Mouse (Mus musculus) stomach, embryonic 15.5 days (tissue): ENCODE results near the gene Plekha4. TPM values are rescaled to one million over a fixed set of nuclear protein-coding genes. Genes with fewer than 3 reads are reported as not detected.

Source experiments
- ATAC-seq: fragments of 200-750 bp; cut with Nextera tagmentation; 2 replicates; pipeline ENCODE4 v1.8.0; 2017; ENCODE audit warnings: low read depth, moderate number of reproducible peaks, moderate TSS enrichment; ENCODE audit not compliant: insufficient read depth, low FRiP score
- H3K27ac ChIP-seq: fragments of 300-500 bp; sonication (generic); 2 replicates; pipeline ENCODE4 v1.5.1; 2015; ENCODE audit warnings: mild to moderate bottlenecking, inconsistent platforms
- H3K27me3 ChIP-seq: fragments of 300-500 bp; sonication (generic); replicated peaks from 2 replicates; pipeline ENCODE4 v1.6.1; 2015; ENCODE audit warnings: inconsistent platforms
- H3K36me3 ChIP-seq: fragments of 300-500 bp; sonication (generic); 2 replicates; pipeline ENCODE4 v1.6.1; 2015; ENCODE audit warnings: inconsistent platforms
- H3K4me1 ChIP-seq: fragments of 300-500 bp; sonication (generic); 2 replicates; pipeline ENCODE4 v1.6.1; 2015; ENCODE audit warnings: inconsistent platforms
- H3K4me2 ChIP-seq: fragments of 300-500 bp; sonication (generic); 2 replicates; pipeline ENCODE4 v1.6.1; 2015; ENCODE audit warnings: mild to moderate bottlenecking, inconsistent platforms
- H3K4me3 ChIP-seq: fragments of 300-500 bp; sonication (generic); replicated peaks from 2 replicates; pipeline ENCODE4 v1.5.1; 2015; ENCODE audit warnings: inconsistent platforms
- H3K9ac ChIP-seq: fragments of 300-500 bp; sonication (generic); 2 replicates; pipeline ENCODE4 v1.6.1; 2015; ENCODE audit warnings: inconsistent platforms
- H3K9me3 ChIP-seq: fragments of 300-500 bp; sonication (generic); 2 replicates; pipeline ENCODE4 v1.6.1; 2016; ENCODE audit warnings: inconsistent platforms
- WGBS: fragments of 180-500 bp; shearing (Covaris S2); methylation state at CpG from one replicate; pipeline ENCODE4 v1.1.7; 2015; 5-methylcytosine and 5-hydroxymethylcytosine counted together
- polyA plus RNA-seq: library from polyadenylated mRNA; unstranded; fragments of >200 nt; fragmentation: Nextera tagmentation; extraction: Ambion mirVana; gene quantifications from 2 replicates; pipeline ENCODE4 v1.2.1, GENCODE M21; 2015

The Plekha4 gene
- polyA plus RNA-seq, 1 experiment from 2014 or later = 2.9 TPM

GRCm38 (mm10) chr7:45564811-45565210 lies 38.7 kb downstream of the Plekha4 start:
- no peak overlapping the region for H3K4me3 ChIP-seq
- no peak overlapping the region for H3K9ac ChIP-seq
- ATAC-seq = no peak
- peaks cover 23% of the 10 kb centered on the region for H3K4me1 ChIP-seq
- H3K27me3 ChIP-seq = no peaks in the 10 kb centered on the region
- 46% methylated on average over 2 of the region's 2 CpGs for WGBS
- no peaks in the 10 kb centered on the region for H3K9me3 ChIP-seq
- H3K27ac ChIP-seq = peak overlapping the region; percentile 44; the same call in 1 of the 2 replicates
- no peaks in the 10 kb centered on the region for H3K36me3 ChIP-seq
- no peak overlapping the region for H3K4me2 ChIP-seq

GRCm38 (mm10) chr7:45565446-45565845 lies 39.3 kb downstream of the Plekha4 start:
- no peaks in the 10 kb centered on the region for H3K36me3 ChIP-seq
- no peak overlapping the region for H3K4me2 ChIP-seq
- H3K9me3 ChIP-seq = no peaks in the 10 kb centered on the region
- H3K27ac ChIP-seq = no peak overlapping the region
- no peak overlapping the region for H3K4me3 ChIP-seq
- WGBS = 92% methylated on average over 9 of the region's 9 CpGs
- no peak for ATAC-seq
- H3K4me1 ChIP-seq = peaks cover 25% of the 10 kb centered on the region
- no peak overlapping the region for H3K9ac ChIP-seq
- no peaks in the 10 kb centered on the region for H3K27me3 ChIP-seq

- H3K4me1 ChIP-seq = peaks cover 25% of the 10 kb centered on the region; the same call in 1 of the 2 replicates
- no peaks in the 10 kb centered on the region for H3K36me3 ChIP-seq
- no peaks in the 10 kb centered on the region for H3K9me3 ChIP-seq
- 69% methylated on average over 8 of the region's 8 CpGs for WGBS
- no peak overlapping the region for H3K4me3 ChIP-seq
- ATAC-seq = no peak
- H3K27ac ChIP-seq = peak overlapping the region; percentile 91
- no peaks in the 10 kb centered on the region for H3K27me3 ChIP-seq
- H3K9ac ChIP-seq = no peak overlapping the region
- peak overlapping the region; percentile 78; the same call in 1 of the 2 replicates for H3K4me2 ChIP-seq
Measured at GRCm38 (mm10) chr7:45567112-45567779, 41.1 kb downstream of the Plekha4 start.

DNA sequence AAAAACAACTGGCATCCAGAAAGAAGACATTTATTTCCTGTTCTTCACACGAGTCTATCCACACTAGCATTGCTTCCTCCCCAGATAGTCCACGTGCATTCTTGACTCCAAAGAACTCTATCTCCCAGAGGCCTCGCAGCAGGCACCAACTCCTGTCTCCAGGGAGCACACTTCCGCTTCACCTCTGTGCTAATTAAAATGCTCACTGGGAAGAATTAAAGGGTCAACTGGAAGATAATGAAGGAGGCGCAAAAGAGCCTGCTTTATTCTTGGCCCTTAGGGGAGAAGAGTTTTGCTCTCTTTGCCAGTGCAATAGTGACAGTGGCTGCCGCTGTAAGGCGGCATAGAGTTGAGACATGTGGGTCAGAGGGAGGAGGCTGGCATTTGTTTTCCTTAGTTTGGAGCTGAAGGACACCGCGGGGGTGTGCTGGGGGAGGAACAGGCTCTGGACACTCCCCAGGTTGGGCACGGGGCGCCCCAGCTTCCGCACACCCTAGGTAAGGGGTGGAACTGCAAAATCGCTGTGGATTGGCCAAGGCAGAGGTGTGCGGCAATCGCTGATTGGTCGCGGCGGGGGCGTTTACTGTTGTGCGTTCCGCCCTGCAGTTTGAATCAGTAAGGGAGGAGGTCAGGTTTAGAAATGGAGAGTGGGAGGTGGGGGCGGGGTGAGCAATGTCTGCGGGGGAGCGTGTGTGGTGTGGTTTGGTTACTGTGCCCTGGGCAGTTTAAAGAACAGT lies 41.8 kb downstream of the Plekha4 start:
- H3K4me3 ChIP-seq = peak overlapping the region; percentile 47
- peak overlapping the region; percentile 91 for H3K27ac ChIP-seq
- H3K9me3 ChIP-seq = no peaks in the 10 kb centered on the region
- H3K4me2 ChIP-seq = peak overlapping the region; percentile 78
- H3K4me1 ChIP-seq = peaks cover 24% of the 10 kb centered on the region; the same call in 1 of the 2 replicates
- H3K9ac ChIP-seq = 0 out of 2 replicates have a peak overlapping the region, but pooled peaks have one; percentile 20
- H3K36me3 ChIP-seq = no peaks in the 10 kb centered on the region
- no peaks in the 10 kb centered on the region for H3K27me3 ChIP-seq
- WGBS = 2% methylated on average over 24 of the region's 24 CpGs
- ATAC-seq = peak; percentile 96

GRCm38 (mm10) chr7:45568601-45569473 lies 42.7 kb downstream of the Plekha4 start:
- 73% methylated on average over 10 of the region's 10 CpGs for whole genome bisulfite sequencing

GRCm38 (mm10) chr7:45570103-45570741 lies 44.1 kb downstream of the Plekha4 start, which contains the start of gene Bcat2:
TSS of gene Bcat2 (plus strand) at chr7:45570153.
- Histone ChIP-seq H3K36me3 (no peaks in the 10 kb centered on the region), H3K9ac (peak within 1 kb of the TSS; percentile 74), H3K9me3 (no peaks in the 10 kb centered on the region), H3K4me2 (peak within 1 kb of the TSS; percentile 76), H3K4me1 (peaks cover 24% of the 10 kb centered on the region; the same call in 1 of the 2 replicates), H3K4me3 (peak within 1 kb of the TSS; percentile 80), H3K27me3 (no peaks in the 10 kb centered on the region), H3K27ac (peak within 1 kb of the TSS; percentile 91)
- peak; percentile 69 for ATAC-seq
- under 1% methylated on average over 38 of the region's 42 CpGs for WGBS

More at GRCm38 (mm10) chr7:45568601-45569473, 42.7 kb downstream of the Plekha4 start:
- H3K9me3 ChIP-seq = no peaks in the 10 kb centered on the region
- H3K4me1 ChIP-seq = peaks cover 24% of the 10 kb centered on the region; the same call in 1 of the 2 replicates
- no peak overlapping the region for H3K9ac ChIP-seq
- H3K4me2 ChIP-seq = peak overlapping the region; percentile 78
- ATAC-seq = peak; percentile 2; the same call in 1 of the 2 replicates
- H3K27me3 ChIP-seq = no peaks in the 10 kb centered on the region
- H3K36me3 ChIP-seq = no peaks in the 10 kb centered on the region
- H3K27ac ChIP-seq = peak overlapping the region; percentile 91
- H3K4me3 ChIP-seq = peak overlapping the region; percentile 47

DNA sequence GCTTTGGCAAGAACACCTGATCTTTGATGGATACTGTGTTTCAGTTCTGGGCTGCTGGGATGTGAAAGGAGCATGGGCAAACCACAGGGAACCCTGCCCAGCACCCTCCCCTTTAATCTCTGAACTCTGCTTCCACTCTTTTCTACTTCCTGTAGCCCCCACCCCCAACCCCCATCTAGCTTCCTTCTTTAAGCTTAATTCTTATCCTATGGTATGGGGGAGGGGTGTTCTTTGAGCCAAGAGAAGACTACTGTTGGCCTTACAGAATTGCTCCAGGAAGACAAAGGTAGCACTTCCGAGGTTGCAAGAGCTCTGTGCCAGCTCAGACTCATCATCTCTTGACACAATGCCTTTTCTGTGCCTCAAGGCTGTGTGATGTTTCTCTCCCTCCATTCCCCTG lies 45.8 kb downstream of the Plekha4 start:
- Histone ChIP-seq H3K36me3 (peaks cover 9% of the 10 kb centered on the region), H3K4me1 (peaks cover 24% of the 10 kb centered on the region; the same call in 1 of the 2 replicates), H3K4me2 (peak overlapping the region; percentile 76), H3K9ac (no peak overlapping the region), H3K4me3 (no peak overlapping the region), H3K27ac (peak overlapping the region; percentile 91; the same call in 1 of the 2 replicates), H3K9me3 (no peaks in the 10 kb centered on the region), H3K27me3 (no peaks in the 10 kb centered on the region)
- 38% methylated on average over 1 of the region's 1 CpGs for WGBS
- no peak for ATAC-seq

GRCm38 (mm10) chr7:45573954-45574353 lies 47.8 kb downstream of the Plekha4 start:
- WGBS = 61% methylated on average over 8 of the region's 8 CpGs
- Histone ChIP-seq H3K27ac (no peak overlapping the region), H3K4me3 (no peak overlapping the region), H3K36me3 (peaks cover 11% of the 10 kb centered on the region), H3K27me3 (no peaks in the 10 kb centered on the region), H3K9me3 (no peaks in the 10 kb centered on the region), H3K9ac (no peak overlapping the region), H3K4me2 (no peak overlapping the region), H3K4me1 (peaks cover 15% of the 10 kb centered on the region; the same call in 1 of the 2 replicates)
- ATAC-seq = no peak

DNA sequence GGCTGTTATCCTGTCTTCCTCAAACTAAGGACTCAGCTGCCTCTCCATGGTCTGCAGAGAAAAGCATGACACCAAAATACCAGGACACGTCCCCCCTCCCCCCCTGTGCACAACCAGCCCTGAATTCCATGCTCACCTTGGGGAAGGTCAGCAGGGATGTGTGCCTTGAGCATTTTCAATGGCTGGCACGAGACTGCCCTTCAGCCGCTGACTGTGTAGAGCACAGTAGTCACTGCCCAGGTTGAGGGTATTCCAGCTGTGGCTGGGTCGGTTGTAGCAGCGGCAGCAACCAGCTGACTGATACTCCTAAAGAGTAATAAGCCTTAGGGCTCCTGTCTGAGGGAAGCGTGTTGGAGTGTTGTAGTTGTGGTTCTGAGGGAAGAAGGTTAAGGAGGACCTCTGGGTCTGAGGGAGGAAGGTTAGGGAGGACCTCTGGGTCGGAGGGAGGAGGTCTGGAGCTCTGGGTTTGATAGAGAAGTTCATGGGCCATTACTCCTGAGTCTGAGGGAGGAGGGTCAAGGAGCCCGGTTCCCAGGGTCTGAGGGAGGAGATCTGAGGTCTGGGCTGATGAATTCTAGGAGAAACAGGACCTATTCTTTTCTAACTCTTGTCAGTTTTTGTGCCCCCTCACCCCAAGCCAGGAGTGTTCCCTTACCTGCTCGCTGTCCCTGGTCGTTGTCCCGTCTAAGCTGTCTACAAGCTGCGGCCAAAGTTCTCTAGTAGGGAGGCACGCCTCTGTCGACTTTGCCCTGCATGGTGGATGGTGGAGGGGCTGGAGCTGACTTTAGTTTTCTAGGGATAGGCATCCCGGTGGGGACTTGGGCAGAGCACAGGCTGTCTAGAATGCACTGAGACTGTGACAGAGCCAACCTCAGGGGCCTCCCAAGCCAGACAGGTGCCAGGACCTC lies 48.6 kb downstream of the Plekha4 start:
- no peak for ATAC-seq
- H3K36me3 ChIP-seq = peaks cover 11% of the 10 kb centered on the region
- peak overlapping the region; percentile 5; the same call in 1 of the 2 replicates for H3K4me2 ChIP-seq
- H3K4me3 ChIP-seq = no peak overlapping the region
- no peak overlapping the region for H3K9ac ChIP-seq
- no peaks in the 10 kb centered on the region for H3K9me3 ChIP-seq
- no peaks in the 10 kb centered on the region for H3K27me3 ChIP-seq
- H3K4me1 ChIP-seq = peaks cover 15% of the 10 kb centered on the region; the same call in 1 of the 2 replicates
- no peak overlapping the region; the same call in 1 of the 2 replicates for H3K27ac ChIP-seq
- 78% methylated on average over 15 of the region's 15 CpGs for WGBS

GRCm38 (mm10) chr7:45585923-45586322 lies 59.8 kb downstream of the Plekha4 start:
- no peak overlapping the region for H3K4me2 ChIP-seq
- H3K4me3 ChIP-seq = no peak overlapping the region
- H3K36me3 ChIP-seq = peaks cover 10% of the 10 kb centered on the region
- no peak for ATAC-seq
- peaks cover 3% of the 10 kb centered on the region; the same call in 1 of the 2 replicates for H3K4me1 ChIP-seq
- H3K27ac ChIP-seq = no peak overlapping the region
- no peak overlapping the region for H3K9ac ChIP-seq
- no peaks in the 10 kb centered on the region for H3K9me3 ChIP-seq
- no peaks in the 10 kb centered on the region for H3K27me3 ChIP-seq
- 94% methylated on average over 6 of the region's 6 CpGs for WGBS
